Mouse (Mus musculus): ENCODE results near the gene Mak.

Gene Mak

DNA sequence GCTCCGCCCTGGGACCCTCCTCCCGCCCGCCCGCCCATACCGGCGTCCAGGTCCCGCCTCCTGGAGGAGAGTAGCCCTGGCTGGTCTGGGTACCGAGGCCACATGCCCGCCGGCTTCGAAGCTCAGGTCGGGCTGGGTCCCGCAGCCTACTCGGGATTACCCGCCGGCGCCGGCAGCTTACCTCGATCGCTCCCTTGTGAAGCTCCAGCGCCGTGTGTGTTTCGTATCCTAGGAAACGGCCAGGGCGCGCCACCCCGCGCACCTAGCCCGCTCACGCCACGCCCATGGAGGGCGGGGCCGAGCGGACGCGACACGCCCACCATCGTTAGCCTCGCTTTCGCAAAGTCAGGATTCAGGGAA is at the start of gene Mak:
Mak (minus strand) TSS at position 286 of the 360 bp plus-strand sequence.
- DNase-seq (ENCODE audit: low spot score) = no peak

DNA sequence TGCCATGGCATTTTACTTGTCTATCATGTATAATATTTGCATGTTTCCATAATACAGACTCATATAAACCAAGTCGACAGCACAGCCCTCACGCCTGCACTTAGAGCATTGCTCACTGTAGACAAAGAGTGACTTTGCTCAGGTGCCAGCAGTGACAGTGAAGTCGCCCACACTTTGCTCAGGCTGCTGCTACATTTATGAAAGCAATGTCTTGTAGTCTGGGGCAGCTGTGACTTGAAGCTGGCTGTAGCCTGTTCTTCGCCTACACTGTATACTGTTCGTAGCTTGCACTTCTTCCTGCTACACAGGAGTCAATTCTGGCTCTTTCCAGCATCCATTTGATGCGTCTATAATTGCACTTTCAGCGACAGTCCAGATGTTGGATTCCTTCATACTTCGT is 49.6 kb upstream of the Mak start:
- no peak for DNase-seq (ENCODE audit: low spot score)

DNA sequence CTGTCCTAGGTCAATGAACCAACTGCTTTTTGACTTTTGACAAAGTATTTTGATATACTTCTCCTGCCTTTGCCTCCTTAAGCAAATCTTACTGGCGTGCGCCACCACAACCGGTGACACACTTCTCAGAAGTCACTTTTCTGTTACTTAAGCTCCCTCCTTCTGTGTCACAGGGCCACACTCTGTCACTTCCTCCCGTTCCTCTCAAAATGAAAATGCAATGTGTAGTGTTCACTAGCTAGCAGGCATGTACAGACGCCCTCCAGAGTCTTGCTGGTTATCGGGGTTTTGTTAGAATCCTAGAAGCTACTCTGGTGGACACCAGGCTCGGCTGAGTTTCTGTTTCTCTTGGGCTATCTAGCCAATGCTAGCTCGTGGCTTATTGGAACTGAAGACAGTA is 48.8 kb upstream of the Mak start:
- no peak for DNase-seq (ENCODE audit: low spot score)

DNA sequence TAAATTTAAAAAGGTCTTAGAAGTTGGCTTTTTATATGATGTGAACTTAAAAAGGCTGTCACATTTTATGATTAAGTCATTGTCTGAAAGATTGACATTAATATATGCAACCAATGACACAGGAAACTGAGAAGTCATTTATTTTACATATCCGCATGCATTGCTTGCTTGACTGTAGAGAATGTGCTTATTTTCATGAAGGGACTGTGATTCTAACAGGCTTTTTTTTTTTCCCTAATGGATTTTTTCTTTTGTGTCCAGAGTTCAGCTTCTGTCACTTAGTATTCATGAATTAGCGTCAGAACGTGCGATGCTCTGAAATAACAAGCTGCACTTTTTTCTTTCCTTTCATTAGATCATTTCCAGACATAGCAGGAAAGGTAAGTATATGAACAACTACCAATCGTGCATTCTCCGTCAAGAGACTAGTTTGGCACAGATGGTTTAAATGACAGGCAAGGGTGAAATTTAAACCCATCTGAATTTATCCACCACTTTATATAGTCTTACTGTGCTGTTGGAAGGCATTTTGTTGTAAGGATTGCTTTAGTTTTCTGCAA is 44.2 kb upstream of the Mak start:
- no peak for DNase-seq (ENCODE audit: low spot score)

DNA sequence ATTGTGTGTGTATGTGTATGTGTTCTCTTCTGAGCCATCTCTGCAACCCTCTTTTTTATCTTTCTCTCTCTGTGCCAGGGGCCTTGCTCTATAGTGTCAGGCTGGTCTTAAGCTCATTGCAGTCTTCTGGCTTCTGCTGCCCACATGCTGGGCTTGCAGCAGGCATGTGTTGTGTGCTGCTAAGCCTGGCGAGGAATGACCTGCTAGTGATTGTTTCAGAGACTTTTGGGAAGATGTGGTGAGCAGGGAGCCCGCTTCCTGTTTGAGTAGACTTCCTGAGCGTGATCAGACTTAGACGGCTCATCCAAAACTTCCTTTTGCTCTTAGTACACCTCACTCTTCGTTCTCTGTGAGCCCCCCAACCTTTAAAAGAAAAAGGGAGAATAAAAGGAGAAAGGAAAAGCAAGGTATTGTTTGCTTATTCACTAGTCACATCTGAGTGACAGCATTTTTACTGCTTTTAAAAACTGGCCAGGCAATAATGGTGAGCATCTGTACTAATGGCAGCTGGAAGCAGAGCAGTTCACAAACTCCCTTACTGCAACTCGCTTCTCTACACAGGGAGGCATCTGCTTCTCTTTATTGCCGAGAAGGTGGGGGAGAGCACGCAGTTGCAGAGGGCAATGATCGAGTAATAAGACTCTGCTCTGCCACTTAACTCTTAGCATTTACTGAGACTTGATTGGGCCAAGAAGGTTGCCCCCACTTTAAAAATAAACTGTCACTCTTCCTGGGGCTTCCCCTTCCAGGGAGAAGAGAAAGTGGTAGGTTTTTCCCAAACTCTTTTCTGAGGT is 39.8 kb upstream of the Mak start:
- DNase-seq (ENCODE audit: low spot score) = no peak

DNA sequence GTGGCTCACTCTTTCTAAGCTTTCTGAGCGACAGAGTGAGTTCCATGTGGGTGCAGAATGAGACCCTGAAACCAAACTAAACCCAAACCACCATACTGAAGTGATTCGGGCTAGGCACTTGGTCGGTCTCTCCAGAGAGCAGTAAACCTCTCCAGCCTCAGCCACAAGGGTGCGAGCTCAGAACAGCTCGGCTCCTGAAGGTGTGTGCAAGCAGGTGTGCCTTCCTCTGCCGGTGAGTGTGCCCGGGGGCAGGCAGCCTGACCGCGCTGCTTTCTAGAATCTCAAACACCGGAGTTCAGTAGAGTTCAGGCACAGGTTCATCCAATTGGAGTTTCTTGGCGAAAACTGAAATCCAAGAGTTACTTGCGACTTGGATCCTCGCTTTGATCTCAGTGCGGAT is 34.4 kb upstream of the Mak start, which contains the start of gene Sycp2l:
Sycp2l (plus strand) TSS at position 368 of the 400 bp plus-strand sequence.
- DNase-seq (ENCODE audit: low spot score) = no peak

DNA sequence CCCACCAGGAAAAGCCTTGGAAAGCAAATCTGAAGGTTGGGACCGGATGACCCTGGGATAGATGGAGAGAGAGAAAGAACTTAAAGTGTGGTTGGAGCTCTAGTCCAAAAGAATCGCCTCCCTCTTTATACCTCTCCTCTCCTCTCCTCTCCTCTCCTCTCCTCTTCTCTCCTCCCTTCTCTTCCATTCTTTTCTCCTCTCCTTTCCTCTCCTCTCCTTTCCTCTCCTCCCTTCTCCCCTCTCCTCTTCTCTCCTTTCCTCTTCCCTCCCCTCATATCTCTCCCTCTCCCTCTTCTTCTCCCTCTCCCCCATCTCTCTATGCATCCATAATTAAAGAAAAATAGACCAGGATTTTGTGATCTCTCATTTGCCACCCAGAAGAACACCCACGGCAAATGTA is 31.4 kb upstream of the Mak start, which contains the start of gene Gcm2:
Gcm2 (minus strand) TSS at position 101 of the 400 bp plus-strand sequence.
- DNase-seq (ENCODE audit: low spot score) = no peak

DNA sequence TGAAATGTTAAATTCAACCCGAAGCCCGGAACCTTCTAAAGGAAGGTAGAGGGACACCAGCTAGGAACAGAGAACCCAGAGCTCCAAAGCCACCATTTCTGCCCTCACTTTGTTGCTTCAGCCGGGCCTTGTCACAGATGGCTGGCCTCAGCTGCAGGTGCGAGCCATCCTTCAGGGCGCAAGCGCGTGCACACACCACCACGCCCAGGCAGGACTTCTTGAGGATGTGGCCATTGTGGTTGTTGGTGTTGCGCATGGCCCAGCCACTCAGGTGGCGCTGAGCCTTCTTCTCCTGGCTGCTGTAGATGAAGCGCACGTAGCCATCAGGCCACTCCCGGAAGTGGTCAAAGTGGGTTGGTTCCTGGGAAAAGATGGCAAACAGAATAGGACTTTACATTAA is 26.0 kb upstream of the Mak start:
- no peak for DNase-seq (ENCODE audit: low spot score)

DNA sequence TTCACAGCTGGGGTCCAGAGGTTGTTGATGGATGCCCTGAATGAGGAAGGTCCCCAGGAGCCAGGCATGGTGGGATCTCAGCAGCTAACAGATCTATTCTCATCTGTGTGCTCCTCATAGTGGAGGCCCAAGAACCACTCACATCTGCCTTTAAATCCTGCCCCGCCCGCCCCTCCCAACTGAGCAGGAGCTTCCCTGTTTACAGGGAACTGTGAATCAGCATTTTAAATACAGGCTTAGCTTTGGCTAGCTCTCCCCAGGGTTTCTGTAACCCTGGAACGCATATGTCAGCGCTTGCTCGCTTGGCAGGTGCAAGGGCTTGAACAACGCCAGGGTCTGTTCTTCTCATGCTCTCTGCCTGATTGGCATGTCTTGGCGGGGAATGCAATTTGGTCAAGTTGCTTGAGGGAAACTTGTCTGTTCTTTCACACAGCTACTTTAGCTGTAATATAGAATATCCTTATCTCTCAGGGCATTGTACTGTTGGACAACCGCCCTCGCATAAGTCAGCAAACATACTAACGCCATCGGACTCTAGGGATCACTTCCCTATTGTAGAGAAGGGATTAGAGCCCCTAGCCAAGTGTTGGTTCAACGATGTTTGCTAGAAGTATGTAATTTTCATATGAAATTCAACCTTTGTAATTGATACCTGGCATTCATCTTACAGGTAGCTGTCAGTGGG is 24.5 kb upstream of the Mak start:
- DNase-seq (ENCODE audit: low spot score) = no peak

DNA sequence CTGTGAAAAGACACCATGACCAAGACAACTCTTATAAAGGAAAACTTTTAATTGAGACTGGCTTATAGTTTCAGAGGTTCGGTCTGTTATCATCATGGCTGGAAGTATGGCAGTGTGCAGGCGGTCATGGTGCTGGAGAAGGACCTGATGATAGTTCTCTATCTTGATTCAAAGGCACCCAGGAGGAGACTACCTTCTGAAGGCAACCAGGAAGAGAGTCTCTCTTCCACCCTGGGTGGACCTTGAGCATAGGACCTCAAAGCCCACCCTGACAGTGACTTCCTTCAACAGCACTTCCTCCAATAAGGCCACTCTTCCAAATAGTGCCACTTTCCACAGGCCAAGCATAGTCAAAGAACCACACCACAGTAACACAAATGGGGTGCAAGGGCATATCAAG is 20.5 kb upstream of the Mak start:
- DNase-seq (ENCODE audit: low spot score) = no peak

DNA sequence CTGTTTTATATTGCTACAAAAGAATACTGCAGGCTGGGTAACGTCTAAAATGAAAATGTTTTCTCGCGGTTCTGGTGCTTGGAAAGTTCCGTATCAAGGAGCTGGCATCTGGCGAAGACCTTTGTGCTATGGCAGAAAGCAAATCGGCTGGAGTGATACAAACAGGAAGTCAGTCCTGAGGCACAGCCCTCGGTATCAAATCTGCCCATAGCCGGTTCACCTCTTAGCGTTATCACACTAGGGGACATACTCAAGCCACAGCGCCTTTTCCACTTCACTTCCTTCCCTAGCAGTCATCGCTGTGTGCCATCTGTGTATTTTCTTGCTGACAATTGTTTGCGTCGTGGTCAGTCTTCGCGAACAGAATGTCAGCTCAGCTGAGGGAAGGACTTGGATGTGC is 18.8 kb upstream of the Mak start:
- DNase-seq (ENCODE audit: low spot score) = no peak

DNA sequence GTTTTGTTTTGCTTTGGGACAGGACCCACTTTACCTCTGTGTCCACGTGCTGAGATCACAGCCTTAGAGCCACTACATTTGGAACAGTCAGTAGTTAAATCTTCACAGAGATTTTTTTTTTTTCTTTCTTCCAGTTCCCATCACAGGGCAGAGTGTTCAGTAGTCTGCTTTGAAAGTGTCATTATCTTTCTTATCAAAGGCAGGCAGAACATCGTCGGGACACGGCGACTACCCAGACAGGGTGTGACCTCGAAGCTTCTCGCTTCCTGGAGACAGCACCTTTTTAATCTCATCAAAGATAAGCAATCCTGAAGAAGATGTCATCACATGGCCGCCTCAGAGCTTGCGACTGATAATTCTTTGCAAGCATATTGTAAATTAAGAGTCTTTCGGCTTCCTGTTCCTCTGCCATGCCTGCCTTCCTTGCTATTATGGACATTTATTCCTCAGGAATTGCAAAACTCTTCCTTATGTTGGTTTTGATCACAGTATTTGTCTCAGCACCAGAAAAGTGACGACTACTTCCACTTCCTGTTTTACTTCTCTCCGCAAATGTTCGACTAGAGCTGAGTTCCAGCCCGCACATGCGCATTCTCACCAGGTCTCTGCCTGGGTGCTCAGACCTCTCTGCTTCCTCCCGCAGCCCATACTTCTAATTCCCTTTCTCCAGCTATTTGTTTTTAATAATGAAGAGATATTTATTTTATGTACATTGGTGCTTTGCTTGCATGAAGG is 18.0 kb upstream of the Mak start:
- DNase-seq (ENCODE audit: low spot score) = no peak

DNA sequence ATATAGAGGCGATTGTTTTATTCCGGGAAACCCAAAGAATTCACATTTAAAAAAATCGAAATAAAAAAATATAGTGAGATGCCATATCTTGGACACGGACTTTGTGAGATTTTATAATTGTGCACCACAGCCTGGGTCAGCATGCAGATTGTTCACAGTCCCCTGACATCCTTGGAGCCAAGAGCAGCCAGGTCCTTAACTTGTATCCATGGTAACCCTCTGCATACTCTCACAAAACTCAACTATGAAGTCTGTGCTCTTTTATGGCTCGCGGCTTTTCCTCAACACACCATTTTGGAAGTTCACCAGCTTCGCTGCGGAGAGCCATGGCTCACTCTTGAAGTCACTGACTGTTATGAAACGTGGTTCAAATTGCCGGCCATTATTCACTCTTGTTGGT is 14.7 kb upstream of the Mak start:
- DNase-seq (ENCODE audit: low spot score) = no peak

DNA sequence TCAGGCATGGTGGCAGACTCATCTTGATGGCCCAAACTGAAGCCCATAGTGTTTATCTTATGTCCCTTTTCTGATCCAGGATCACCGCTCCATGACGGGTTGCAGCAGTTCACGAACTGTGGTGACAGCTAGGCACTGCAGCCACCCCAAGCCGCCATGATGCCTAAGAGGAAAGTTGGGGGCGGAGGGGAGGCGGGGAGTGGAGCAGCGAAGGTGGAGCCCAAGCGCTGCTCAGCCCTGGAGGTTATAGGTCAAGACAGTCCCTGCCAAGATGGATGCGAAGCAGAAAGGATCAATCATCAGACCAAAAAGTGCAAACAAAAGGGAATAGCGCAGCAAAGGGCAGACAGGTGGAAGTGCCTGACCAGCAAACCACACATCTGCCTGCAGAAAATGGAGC is 11.8 kb upstream of the Mak start:
- DNase-seq (ENCODE audit: low spot score) = no peak

DNA sequence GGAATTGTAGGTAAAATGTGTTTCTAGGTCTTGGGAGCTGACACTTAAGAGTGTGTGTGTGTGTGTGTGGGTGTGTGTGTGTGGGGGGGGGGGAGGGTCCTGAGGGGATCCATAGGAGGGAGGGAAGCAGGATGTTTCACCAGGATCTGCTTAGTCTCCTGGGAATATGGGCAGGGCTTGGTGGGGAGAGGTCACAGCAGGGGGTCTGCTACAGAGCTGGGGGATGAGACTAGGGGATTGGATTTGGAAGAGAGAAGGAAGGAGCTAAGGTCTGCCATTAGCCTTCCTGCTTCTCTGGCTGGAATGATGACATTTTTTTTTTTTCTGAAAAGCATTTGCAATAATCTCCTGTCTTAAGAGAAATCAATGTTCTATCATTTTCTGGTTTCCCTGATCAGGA is 9.2 kb upstream of the Mak start:
- DNase-seq (ENCODE audit: low spot score) = no peak

DNA sequence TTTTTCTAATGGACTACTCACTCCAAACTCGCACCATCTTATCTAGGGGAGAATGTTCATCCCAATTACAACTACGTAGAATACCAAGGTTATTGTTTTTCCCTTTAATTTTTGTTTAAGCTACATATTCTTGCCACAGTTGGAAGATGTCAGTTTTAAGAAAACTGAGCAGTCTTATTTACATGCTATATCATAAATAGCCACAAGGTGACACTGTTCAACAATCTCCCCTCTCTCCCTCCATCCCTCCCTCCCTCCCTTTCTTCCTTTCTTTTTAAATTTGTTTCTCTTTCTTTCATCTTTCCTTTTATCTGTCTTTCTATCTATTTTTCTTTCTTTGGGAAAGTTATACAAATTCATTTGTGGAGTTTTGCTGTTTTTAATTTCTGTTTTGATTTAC is 5.6 kb upstream of the Mak start:
- DNase-seq (ENCODE audit: low spot score) = no peak

DNA sequence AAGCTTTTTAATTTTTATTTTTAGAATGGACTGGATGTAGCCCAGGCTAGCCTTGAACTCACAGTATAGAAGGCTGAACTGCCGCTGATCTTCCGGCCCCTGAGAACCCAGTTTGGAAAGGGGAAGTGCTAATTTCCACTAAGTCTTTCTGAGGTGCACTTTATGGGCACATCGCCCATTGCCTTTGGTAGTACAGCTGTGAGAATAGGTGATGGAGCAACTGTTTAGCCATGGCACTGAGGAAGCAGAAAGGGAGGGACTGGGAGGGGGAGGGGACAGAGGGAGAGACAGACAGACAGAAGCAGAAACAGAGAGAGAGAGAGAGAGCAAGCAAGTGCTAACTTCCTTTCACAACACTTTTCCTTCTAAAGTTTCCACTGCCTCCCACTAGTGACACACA is 5.0 kb upstream of the Mak start:
- DNase-seq (ENCODE audit: low spot score) = no peak

DNA sequence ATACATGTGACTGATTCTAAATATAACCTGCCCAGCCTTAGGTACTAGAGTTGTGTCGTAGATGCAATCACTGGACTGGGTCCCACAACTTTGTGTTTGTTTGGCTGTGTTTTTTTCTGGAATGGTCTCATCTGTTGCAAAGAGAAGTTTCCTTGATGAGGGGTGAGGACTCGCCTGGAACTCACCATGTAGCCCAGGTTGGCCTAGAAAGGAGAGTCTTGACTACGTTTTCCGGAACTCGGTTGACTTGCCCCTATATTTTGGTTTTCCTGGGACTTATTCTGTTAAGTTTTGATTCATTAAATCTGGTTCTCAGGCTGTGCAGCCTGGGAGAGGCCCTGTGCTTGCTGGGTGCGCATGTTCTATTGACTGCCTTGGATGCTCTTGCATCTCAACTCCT is 1.2 kb upstream of the Mak start:
- no peak for DNase-seq (ENCODE audit: low spot score)

DNA sequence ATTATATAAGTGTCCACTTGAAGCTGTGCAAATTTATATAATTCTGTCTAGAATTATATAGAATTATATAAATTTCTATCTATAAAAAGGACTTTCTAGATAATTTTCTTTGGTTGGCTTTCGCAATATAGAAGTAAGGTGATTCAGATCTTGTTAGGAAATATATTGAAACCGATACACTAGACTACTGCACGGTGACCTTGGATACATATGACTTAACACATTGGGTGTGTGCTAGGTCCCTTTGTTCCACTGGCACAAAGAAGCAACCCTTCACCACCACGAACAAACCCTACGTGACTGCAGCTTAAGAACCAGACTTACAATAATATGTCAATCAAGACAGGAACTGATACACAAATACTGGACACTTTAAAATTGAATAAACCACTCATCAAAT is 353 bp upstream of the Mak start:
- no peak for DNase-seq (ENCODE audit: low spot score)

DNA sequence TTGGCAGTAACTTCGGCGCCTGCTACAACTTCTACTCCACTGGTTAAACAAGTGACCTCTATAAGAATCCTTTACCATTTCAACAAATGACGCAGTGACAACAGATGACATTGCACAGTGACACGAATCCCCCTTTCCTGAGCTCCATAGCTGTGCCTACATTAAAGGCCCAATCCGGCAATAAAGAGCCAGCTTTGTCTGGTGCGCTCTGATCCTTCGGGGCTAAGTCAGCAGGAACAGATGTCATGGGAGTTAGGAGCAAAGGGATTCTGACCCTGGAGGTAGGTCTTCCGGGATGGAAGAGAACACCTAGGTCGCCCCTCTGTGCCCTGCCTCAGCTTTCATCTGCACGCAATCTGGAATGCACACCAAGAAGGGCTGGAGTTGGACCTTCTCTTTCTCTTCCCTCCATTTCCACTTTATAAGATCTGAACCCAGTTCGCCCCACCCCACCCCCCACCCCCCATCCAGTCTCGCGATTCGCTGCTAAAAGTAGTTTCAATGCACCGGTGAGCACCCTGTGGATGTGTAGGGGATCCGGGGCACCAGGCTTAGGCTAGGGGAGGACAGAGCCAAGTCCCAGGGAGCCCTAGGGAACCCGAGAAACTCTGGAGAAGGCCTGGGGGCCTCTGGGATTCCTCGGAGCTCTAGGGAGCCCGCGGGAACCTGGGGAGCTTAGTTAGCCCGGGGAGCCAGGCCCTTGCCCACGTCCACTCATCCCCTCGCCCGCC is 651 bp downstream of the Mak start:
- no peak for DNase-seq (ENCODE audit: low spot score)

DNA sequence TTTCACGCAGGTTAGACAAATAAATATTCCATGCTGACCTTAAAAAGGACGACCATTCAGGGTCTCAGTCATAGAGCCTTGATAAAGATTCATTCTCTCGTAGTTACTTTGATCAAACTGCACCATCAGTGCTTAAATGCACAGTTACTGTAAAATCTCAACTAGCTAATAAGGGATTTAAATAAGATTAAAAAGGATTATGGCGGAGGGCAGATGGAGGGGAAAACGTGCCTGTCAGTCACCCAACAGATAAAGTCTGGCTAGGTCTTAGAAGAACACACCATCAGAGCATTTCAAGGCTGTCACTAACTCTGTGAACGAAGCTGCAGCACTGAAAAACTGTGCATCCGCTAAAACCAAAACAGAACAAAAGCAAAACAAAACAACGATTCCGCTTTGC is 1.6 kb downstream of the Mak start:
- no peak for DNase-seq (ENCODE audit: low spot score)

DNA sequence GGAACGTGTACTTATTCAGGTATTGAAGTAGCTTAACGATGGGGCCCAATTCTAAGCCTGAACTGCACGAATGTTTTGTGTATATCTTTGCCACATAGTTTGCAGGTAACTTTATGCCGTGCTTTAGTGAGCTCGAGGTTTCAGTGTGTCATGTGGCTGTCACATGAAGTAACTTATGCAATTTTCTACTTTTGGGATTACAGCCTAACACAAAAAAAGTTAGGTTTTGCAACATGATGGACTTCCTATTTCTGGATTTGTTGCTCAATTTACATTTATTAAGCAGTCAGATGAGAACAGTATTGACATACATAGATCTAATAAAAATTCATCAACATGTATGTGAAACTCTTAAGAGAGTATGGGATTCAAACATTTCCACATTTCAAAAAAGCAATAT is 5.7 kb downstream of the Mak start:
- no peak for DNase-seq (ENCODE audit: low spot score)

All from urinary bladder, postnatal 10 days (tissue).